Mouse (Mus musculus) MEL (cell line): ENCODE measurements at regions not wholly inside any gene's neighbourhood (a gene's known extent, or its start where the extent isn't known, plus 50 kb on each side); places are given as distances from the start of the nearest gene placed in this dataset.

ENCODE experiments used
- DNase-seq: peaks from one replicate; pipeline ENCODE4 v3.0.0; 2011; ENCODE audit warnings: low read depth, low spot score
- H3K27ac ChIP-seq: 2 replicates; pipeline ENCODE4 v1.5.1; 2012; ENCODE audit warnings: low read depth, mild to moderate bottlenecking, control low read depth, low read length, moderate library complexity; ENCODE audit not compliant: control insufficient read depth
- H3K27me3 ChIP-seq, 2 experiments: fragments of 150-350 bp in 1 of 2; sonication (generic) in 1 of 2; 2 replicates each; pipeline ENCODE4 v1.6.1; 2012; ENCODE audit warnings: low read length in 2 of 2, mild to moderate bottlenecking in 2 of 2, improper control_type of control experiment in 1 of 2, moderate library complexity in 1 of 2; ENCODE audit not compliant: insufficient read depth in 2 of 2, control insufficient read depth in 1 of 2
- H3K36me3 ChIP-seq, 2 experiments: 2 replicates each; pipeline ENCODE4 v1.6.1; 2012 to 2014; ENCODE audit warnings: low read length in 2 of 2, improper control_type of control experiment in 1 of 2, inconsistent platforms in 1 of 2, mild to moderate bottlenecking in 1 of 2; ENCODE audit not compliant: insufficient read depth in 2 of 2, control insufficient read depth in 1 of 2
- H3K4me1 ChIP-seq, 2 experiments: fragments of 150-350 bp in 1 of 2; sonication (generic) in 1 of 2; 2 replicates each; pipeline ENCODE4 v1.6.1; 2012; ENCODE audit warnings: low read length in 2 of 2, improper control_type of control experiment in 1 of 2, mild to moderate bottlenecking in 1 of 2; ENCODE audit not compliant: insufficient read depth in 2 of 2, control insufficient read depth in 1 of 2
- H3K4me3 ChIP-seq, 2 experiments: fragments of 150-350 bp in 1 of 2; sonication (generic) in 1 of 2; 2 replicates each; pipeline ENCODE4 v1.5.1; 2012; ENCODE audit warnings: low read depth in 2 of 2, low read length in 2 of 2, mild to moderate bottlenecking in 2 of 2, moderate library complexity in 2 of 2, control low read depth in 1 of 2, improper control_type of control experiment in 1 of 2; ENCODE audit not compliant: control insufficient read depth in 1 of 2, insufficient read depth in 1 of 2
- H3K79me2 ChIP-seq: 2 replicates; pipeline ENCODE4 v1.6.1; 2012; ENCODE audit warnings: mild to moderate bottlenecking, low read length, moderate library complexity; ENCODE audit not compliant: control insufficient read depth, poor library complexity, insufficient read depth
- H3K9ac ChIP-seq: 2 replicates; pipeline ENCODE4 v1.6.1; 2012; ENCODE audit warnings: low read depth, mild to moderate bottlenecking, control low read depth, low read length, moderate library complexity; ENCODE audit not compliant: control insufficient read depth, poor library complexity, severe bottlenecking
- H3K9me3 ChIP-seq: fragments of 150-350 bp; sonication (generic); replicated peaks from 2 replicates; pipeline ENCODE4 v1.6.1; 2012; ENCODE audit warnings: mild to moderate bottlenecking, low read length, improper control_type of control experiment, moderate library complexity; ENCODE audit not compliant: insufficient read depth
- CHD1 ChIP-seq: IDR thresholded peaks from 2 replicates; pipeline ENCODE4 v1.6.1; 2012; ENCODE audit warnings: low read depth, mild to moderate bottlenecking, inconsistent platforms, low read length, improper control_type of control experiment
- CHD2 ChIP-seq: IDR thresholded peaks from 2 replicates; pipeline ENCODE4 v1.6.1; 2011; ENCODE audit warnings: low read length, improper control_type of control experiment
- E2F4 ChIP-seq: IDR thresholded peaks from 2 replicates; pipeline ENCODE4 v1.6.1; 2011; ENCODE audit warnings: low read depth, low read length, improper control_type of control experiment, borderline replicate concordance
- ELF1 ChIP-seq: IDR thresholded peaks from 2 replicates; pipeline ENCODE4 v1.6.1; 2014; ENCODE audit warnings: low read depth, mild to moderate bottlenecking, inconsistent platforms, low read length, improper control_type of control experiment, moderate library complexity
- EP300 ChIP-seq, 2 experiments: IDR thresholded peaks; 2 replicates each; pipeline ENCODE4 v1.6.1; 2011; ENCODE audit warnings: improper control_type of control experiment in 2 of 2, low read length in 2 of 2, low read depth in 1 of 2, mild to moderate bottlenecking in 1 of 2
- GABPA ChIP-seq: IDR thresholded peaks from 2 replicates; pipeline ENCODE4 v1.6.1; 2012; ENCODE audit warnings: low read depth, mild to moderate bottlenecking, inconsistent platforms, low read length, improper control_type of control experiment, moderate library complexity
- HCFC1 ChIP-seq: IDR thresholded peaks from 2 replicates; pipeline ENCODE4 v1.6.1; 2012; ENCODE audit warnings: low read depth, mild to moderate bottlenecking, inconsistent platforms, low read length, improper control_type of control experiment, moderate library complexity
- JUND ChIP-seq: IDR thresholded peaks from 2 replicates; pipeline ENCODE4 v1.6.1; 2011; ENCODE audit warnings: low read depth, mild to moderate bottlenecking, improper control_type of control experiment, low read length
- MAX ChIP-seq: IDR thresholded peaks from 2 replicates; pipeline ENCODE4 v1.6.1; 2011; ENCODE audit warnings: low read length, improper control_type of control experiment
- MAZ ChIP-seq: IDR thresholded peaks from 2 replicates; pipeline ENCODE4 v1.6.1; 2012; ENCODE audit warnings: low read depth, mild to moderate bottlenecking, inconsistent platforms, low read length, improper control_type of control experiment
- MEF2A ChIP-seq: IDR thresholded peaks from 2 replicates; pipeline ENCODE4 v1.6.1; 2014; ENCODE audit warnings: low read depth, mild to moderate bottlenecking, inconsistent platforms, low read length, improper control_type of control experiment; ENCODE audit not compliant: poor library complexity, insufficient replicate concordance, severe bottlenecking; ENCODE audit errors: extremely low read depth
- MXI1 ChIP-seq: IDR thresholded peaks from 2 replicates; pipeline ENCODE4 v1.6.1; 2011; ENCODE audit warnings: mild to moderate bottlenecking, low read depth, low read length, improper control_type of control experiment
- MYC ChIP-seq: IDR thresholded peaks from 2 replicates; pipeline ENCODE4 v1.6.1; 2011; ENCODE audit warnings: low read depth, mild to moderate bottlenecking, low read length, improper control_type of control experiment, moderate library complexity
- NELFE ChIP-seq: IDR thresholded peaks from 2 replicates; pipeline ENCODE4 v1.6.1; 2011; ENCODE audit warnings: low read depth, low read length, improper control_type of control experiment
- POLR2A ChIP-seq, 2 experiments: IDR thresholded peaks; 2 replicates each; pipeline ENCODE4 v1.6.1; 2011 to 2012; ENCODE audit warnings: low read length in 2 of 2, mild to moderate bottlenecking in 2 of 2, control low read depth in 1 of 2, improper control_type of control experiment in 1 of 2, low read depth in 1 of 2, moderate library complexity in 1 of 2; ENCODE audit not compliant: control insufficient read depth in 1 of 2, insufficient read depth in 1 of 2, poor library complexity in 1 of 2
- POLR2AphosphoS2 ChIP-seq: IDR thresholded peaks from 2 replicates; pipeline ENCODE4 v1.6.1; 2011; ENCODE audit warnings: low read length, improper control_type of control experiment
- POLR2AphosphoS5 ChIP-seq: IDR thresholded peaks from 2 replicates; pipeline ENCODE4 v1.6.1; 2012; ENCODE audit warnings: low read depth, borderline replicate concordance, mild to moderate bottlenecking, inconsistent platforms, low read length, moderate library complexity, mixed read lengths
- SIN3A ChIP-seq: IDR thresholded peaks from 2 replicates; pipeline ENCODE4 v1.6.1; 2012; ENCODE audit warnings: low read length, improper control_type of control experiment, inconsistent platforms
- TBP ChIP-seq: IDR thresholded peaks from 2 replicates; pipeline ENCODE4 v1.8.0; 2011; ENCODE audit warnings: low read depth, low read length, improper control_type of control experiment
- UBTF ChIP-seq: IDR thresholded peaks from 2 replicates; pipeline ENCODE4 v1.6.1; 2012; ENCODE audit warnings: low read depth, mild to moderate bottlenecking, inconsistent platforms, low read length, improper control_type of control experiment, moderate library complexity, borderline replicate concordance; ENCODE audit not compliant: insufficient read depth
- USF2 ChIP-seq, 2 experiments: IDR thresholded peaks; 2 replicates each; pipeline ENCODE4 v1.6.1; 2011 to 2012; ENCODE audit warnings: improper control_type of control experiment in 2 of 2, low read length in 2 of 2, borderline replicate concordance in 1 of 2, inconsistent platforms in 1 of 2, low read depth in 1 of 2, mild to moderate bottlenecking in 1 of 2; ENCODE audit not compliant: insufficient read depth in 1 of 2
- ZC3H11A ChIP-seq: IDR thresholded peaks from 2 replicates; pipeline ENCODE4 v1.6.1; 2012; ENCODE audit warnings: low read depth, mild to moderate bottlenecking, inconsistent platforms, low read length, improper control_type of control experiment
- ZMIZ1 ChIP-seq: IDR thresholded peaks from 2 replicates; pipeline ENCODE4 v1.6.1; 2012; ENCODE audit warnings: low read depth, mild to moderate bottlenecking, inconsistent platforms, low read length, improper control_type of control experiment, moderate library complexity
- ZNF384 ChIP-seq: IDR thresholded peaks from 2 replicates; pipeline ENCODE4 v1.6.1; 2012; ENCODE audit warnings: low read depth, mild to moderate bottlenecking, inconsistent platforms, low read length, improper control_type of control experiment

DNA sequence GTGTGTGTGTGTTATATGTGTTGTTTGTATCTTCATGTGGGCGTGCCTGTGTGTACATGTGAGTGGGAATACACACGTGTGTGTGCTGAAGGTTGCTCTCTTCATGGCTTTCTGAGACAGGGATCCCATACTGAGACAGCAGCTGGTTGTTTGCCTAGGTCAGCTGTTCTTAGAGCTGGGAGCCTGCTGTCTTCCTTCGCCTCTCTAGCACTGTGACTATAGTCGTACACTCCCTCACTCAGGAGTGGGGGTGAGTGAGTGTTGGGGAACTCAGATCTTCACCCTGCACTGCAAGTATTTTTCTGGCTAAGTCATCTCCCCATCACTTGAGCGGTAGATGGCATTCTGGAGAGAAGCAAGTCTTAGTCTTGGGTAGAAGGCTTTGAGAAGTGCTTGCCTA is 191.6 kb upstream of the Gm9833 start:
- Histone ChIP-seq H3K36me3 (no peaks in the 10 kb centered on the region), H3K9ac (no peak overlapping the region), H3K79me2 (no peaks in the 10 kb centered on the region), H3K4me1 (no peaks in the 10 kb centered on the region), H3K4me3 (no peak overlapping the region), H3K27ac (no peak overlapping the region), H3K27me3 (no peaks in the 10 kb centered on the region), H3K9me3 (no peaks in the 10 kb centered on the region)
- no peak for DNase-seq
- TF ChIP-seq CHD1 (no peak), UBTF (no peak), JUND (no peak), POLR2A (IDR thresholded peaks at IDR 0.05; ENCODE audit: control insufficient read depth in 1 of 2, insufficient read depth in 1 of 2, low read depth in 1 of 2, low read length in 2 of 2, poor library complexity in 1 of 2) (no peak), MEF2A (no peak), TBP (no peak), ZNF384 (no peak), USF2 (IDR thresholded peaks at IDR 0.05; ENCODE audit: borderline replicate concordance in 1 of 2, insufficient read depth in 1 of 2, low read depth in 1 of 2, low read length in 2 of 2) (no peak), CHD2 (no peak), ZC3H11A (no peak), E2F4 (no peak), NELFE (no peak), MAX (no peak), POLR2AphosphoS2 (no peak), EP300 (IDR thresholded peaks at IDR 0.05; ENCODE audit: low read depth in 1 of 2, low read length in 2 of 2) (no peak), MXI1 (no peak)

GRCm38 (mm10) chr3:9901663-9902062 is 186.2 kb upstream of the Gm9833 start:
- Histone ChIP-seq H3K27me3 (no peaks in the 10 kb centered on the region), H3K79me2 (no peaks in the 10 kb centered on the region), H3K9ac (no peak overlapping the region), H3K36me3 (no peaks in the 10 kb centered on the region), H3K27ac (no peak overlapping the region), H3K4me3 (no peak overlapping the region), H3K4me1 (no peaks in the 10 kb centered on the region), H3K9me3 (no peaks in the 10 kb centered on the region)
- no peak for DNase-seq
- TF ChIP-seq MYC: no peak
- no peak for TF ChIP-seq POLR2AphosphoS5
- no peak for TF ChIP-seq POLR2AphosphoS2
- no peak for TF ChIP-seq SIN3A
- TF ChIP-seq CHD2: no peak
- no peak for TF ChIP-seq MXI1
- no peak for TF ChIP-seq ZMIZ1
- TF ChIP-seq MEF2A: no peak
- TF ChIP-seq GABPA: no peak
- no peak for TF ChIP-seq MAZ
- TF ChIP-seq MAX: no peak
- no peak for TF ChIP-seq USF2 (IDR thresholded peaks at IDR 0.05; ENCODE audit: borderline replicate concordance in 1 of 2, insufficient read depth in 1 of 2, low read depth in 1 of 2, low read length in 2 of 2)
- no peak for TF ChIP-seq HCFC1
- no peak for TF ChIP-seq ELF1
